Mouse (Mus musculus) liver, postnatal 0 days (tissue): ENCODE measurements at regions not wholly inside any gene's neighbourhood (a gene's known extent, or its start where the extent isn't known, plus 50 kb on each side); places are given as distances from the start of the nearest gene placed in this dataset.

Experiments
- ATAC-seq: fragments of 200-750 bp; cut with Nextera tagmentation; 2 replicates; pipeline ENCODE4 v1.8.0; 2017; ENCODE audit warnings: mild to moderate bottlenecking, moderate library complexity
- DNase-seq: peaks from one replicate; pipeline ENCODE4 v3.0.0-alpha.2; 2016
- H3K27ac ChIP-seq: fragments of 300-500 bp; sonication (generic); 2 replicates; pipeline ENCODE4 v1.5.1; 2014; ENCODE audit warnings: antibody characterized with exemption, moderate library complexity, mild to moderate bottlenecking, low read depth
- H3K27me3 ChIP-seq: fragments of 300-500 bp; sonication (generic); 2 replicates; pipeline ENCODE4 v1.6.1; 2014; ENCODE audit warnings: low read length, control low read depth, mixed read lengths; ENCODE audit not compliant: insufficient read depth
- H3K36me3 ChIP-seq: fragments of 300-500 bp; sonication (generic); replicated peaks from 2 replicates; pipeline ENCODE4 v1.6.1; 2014; ENCODE audit warnings: mild to moderate bottlenecking, control low read depth, low read length, moderate library complexity, mixed read lengths; ENCODE audit not compliant: insufficient read depth
- H3K4me1 ChIP-seq: fragments of 300-500 bp; sonication (generic); 2 replicates; pipeline ENCODE4 v1.6.1; 2014; ENCODE audit warnings: antibody characterized with exemption, mild to moderate bottlenecking, control low read depth; ENCODE audit not compliant: insufficient read depth
- H3K4me2 ChIP-seq: fragments of 300-500 bp; sonication (generic); 2 replicates; pipeline ENCODE4 v1.6.1; 2014; ENCODE audit warnings: low read depth, mild to moderate bottlenecking, low read length, moderate library complexity, mixed read lengths
- H3K4me3 ChIP-seq: fragments of 300-500 bp; sonication (generic); 2 replicates; pipeline ENCODE4 v1.5.1; 2014; ENCODE audit warnings: low read depth, low read length
- H3K9ac ChIP-seq: fragments of 300-500 bp; sonication (generic); replicated peaks from 2 replicates; pipeline ENCODE4 v1.6.1; 2014; ENCODE audit warnings: mild to moderate bottlenecking, moderate library complexity
- H3K9me3 ChIP-seq: fragments of 300-500 bp; sonication (generic); 2 replicates; pipeline ENCODE4 v1.6.1; 2016; ENCODE audit warnings: mild to moderate bottlenecking, control low read depth, low read length, mixed read lengths
- CTCF ChIP-seq: sonication (generic); IDR thresholded peaks from 2 replicates; pipeline ENCODE4 v1.5.1; 2016; ENCODE audit warnings: antibody characterized with exemption, low read depth
- EP300 ChIP-seq: IDR thresholded peaks from 2 replicates; pipeline ENCODE4 v1.6.1; 2016; ENCODE audit warnings: antibody characterized with exemption, low read depth, mild to moderate bottlenecking
- WGBS: fragments of 180-500 bp; shearing (Covaris S2); extraction: QIAGEN DNeasy Blood & Tissue Kit; methylation state at CpG from one replicate; pipeline ENCODE4 v1.1.7; 2014; ENCODE audit not compliant: insufficient replicate concordance; 5-methylcytosine and 5-hydroxymethylcytosine counted together

DNA sequence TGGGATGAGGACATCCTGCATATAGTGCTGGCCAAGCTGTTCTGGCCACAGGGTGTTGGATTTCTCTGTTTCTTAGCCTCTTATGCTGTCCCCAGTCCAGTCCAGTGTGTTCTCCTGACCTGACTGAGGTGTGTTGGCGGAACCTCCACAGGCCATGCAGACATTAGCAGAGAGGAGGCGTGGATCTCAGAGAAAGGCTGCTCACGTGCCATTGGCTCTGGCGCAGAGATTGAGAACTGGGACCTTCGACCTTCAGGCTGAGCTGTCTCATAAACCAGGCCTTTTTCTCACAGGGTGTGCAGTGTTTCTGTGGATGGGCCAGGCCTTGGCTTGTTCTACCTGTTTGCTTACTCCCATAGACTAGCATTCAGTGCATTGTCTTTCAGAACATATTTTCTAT is 66.3 kb upstream of the Cnih3 start:
- H3K4me1 ChIP-seq, result no peaks in the 10 kb centered on the region
- no peak overlapping the region for H3K27ac ChIP-seq
- no peak overlapping the region for H3K4me2 ChIP-seq
- 60% methylated on average over 5 of the region's 5 CpGs for WGBS
- no peaks in the 10 kb centered on the region for H3K9me3 ChIP-seq
- no peak overlapping the region for H3K4me3 ChIP-seq
- no peak for TF ChIP-seq EP300
- no peak for TF ChIP-seq CTCF
- DNase-seq (no peak), ATAC-seq (no peak)
- no peaks in the 10 kb centered on the region for H3K36me3 ChIP-seq
- H3K9ac ChIP-seq, result no peak overlapping the region
- no peaks in the 10 kb centered on the region for H3K27me3 ChIP-seq

DNA sequence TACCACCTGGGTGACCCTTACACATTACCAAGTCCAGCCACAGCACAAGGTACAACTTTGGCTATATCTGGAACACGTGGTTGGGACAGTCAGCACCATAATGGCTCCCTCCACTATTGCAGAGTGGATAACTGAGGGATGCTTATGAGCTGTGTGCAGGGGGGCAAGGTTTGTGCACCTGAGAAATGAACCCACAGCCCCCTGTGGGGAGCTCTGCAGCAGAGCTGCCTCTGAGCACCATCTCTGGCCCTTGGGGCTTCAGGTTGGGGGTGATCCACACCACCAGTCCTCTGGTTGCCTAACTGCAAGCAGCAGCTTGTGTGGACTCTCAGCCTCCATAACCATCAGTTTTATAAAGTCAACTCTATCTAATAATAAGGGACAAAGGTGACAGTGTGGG is 65.3 kb upstream of the Cnih3 start:
- Histone ChIP-seq H3K9me3 (no peaks in the 10 kb centered on the region), H3K27me3 (no peaks in the 10 kb centered on the region), H3K4me2 (no peak overlapping the region), H3K27ac (no peak overlapping the region), H3K4me3 (no peak overlapping the region), H3K4me1 (no peaks in the 10 kb centered on the region), H3K9ac (no peak overlapping the region), H3K36me3 (no peaks in the 10 kb centered on the region)
- DNase-seq, result no peak
- 81% methylated on average over 1 of the region's 1 CpGs for WGBS
- no peak for ATAC-seq
- TF ChIP-seq CTCF (no peak), EP300 (no peak)

DNA sequence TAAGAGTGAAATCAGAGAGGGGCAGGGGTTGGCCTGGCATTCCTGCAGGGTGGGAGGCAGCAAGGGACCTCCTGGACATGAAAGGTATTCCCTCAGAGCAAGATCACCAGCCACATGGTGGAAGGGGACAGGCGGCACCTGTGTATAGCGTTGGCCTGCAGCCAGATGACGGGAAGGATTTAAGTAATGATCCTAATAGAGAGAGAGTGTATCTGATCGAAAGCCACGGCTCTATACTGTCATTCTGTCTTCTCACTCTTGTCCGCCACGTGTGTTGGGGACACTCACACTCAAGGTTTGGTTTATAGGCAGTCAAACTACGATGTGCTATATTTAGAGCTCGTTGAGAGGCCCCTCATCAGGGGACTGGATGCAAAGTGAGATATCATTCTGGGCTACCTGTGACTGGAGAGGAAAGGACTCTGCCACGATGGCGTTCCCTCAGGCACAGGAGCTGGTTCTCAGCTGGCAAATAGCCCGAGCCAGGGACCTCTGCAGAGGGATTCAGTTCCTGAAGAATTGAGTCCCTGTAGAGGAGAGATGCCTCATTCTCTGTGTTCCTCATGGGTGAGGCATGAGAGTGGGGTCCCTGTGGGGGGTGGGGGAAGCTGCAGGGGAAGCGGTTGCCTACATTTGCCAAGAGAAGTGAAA is 62.9 kb upstream of the Cnih3 start:
- no peak for ATAC-seq
- Histone ChIP-seq H3K4me2 (no peak overlapping the region), H3K27ac (no peak overlapping the region), H3K9ac (no peak overlapping the region), H3K27me3 (no peaks in the 10 kb centered on the region), H3K4me3 (no peak overlapping the region), H3K36me3 (no peaks in the 10 kb centered on the region), H3K9me3 (no peaks in the 10 kb centered on the region), H3K4me1 (no peaks in the 10 kb centered on the region)
- DNase-seq, result no peak
- no peak for TF ChIP-seq CTCF
- no peak for TF ChIP-seq EP300
- WGBS, result 72% methylated on average over 13 of the region's 13 CpGs

DNA sequence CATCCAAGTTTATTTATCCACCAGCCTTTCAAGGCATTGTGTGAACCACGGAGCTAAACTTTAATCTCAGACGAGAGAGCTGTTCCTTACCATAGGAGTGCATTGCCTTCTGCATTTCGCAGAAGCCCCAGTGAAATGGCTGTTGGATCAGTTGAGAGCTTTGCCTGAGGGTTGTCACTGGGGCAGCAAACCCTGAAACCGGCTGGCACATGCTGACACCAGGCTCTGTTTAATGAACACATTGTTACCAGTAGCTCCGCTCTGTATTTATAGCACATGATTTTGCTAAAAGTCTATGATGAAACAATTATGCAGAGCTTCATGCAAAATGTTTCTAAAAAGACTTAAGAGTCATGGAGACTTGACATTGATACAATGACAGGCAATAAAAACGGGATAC is 61.2 kb upstream of the Cnih3 start:
- no peak for DNase-seq
- 64% methylated on average over 6 of the region's 6 CpGs for WGBS
- H3K4me2 ChIP-seq, result no peak overlapping the region
- no peak overlapping the region for H3K27ac ChIP-seq
- no peaks in the 10 kb centered on the region for H3K27me3 ChIP-seq
- no peak overlapping the region for H3K9ac ChIP-seq
- no peaks in the 10 kb centered on the region for H3K36me3 ChIP-seq
- no peak overlapping the region for H3K4me3 ChIP-seq
- no peaks in the 10 kb centered on the region for H3K9me3 ChIP-seq
- H3K4me1 ChIP-seq, result no peaks in the 10 kb centered on the region
- no peak for ATAC-seq
- TF ChIP-seq EP300, result no peak
- TF ChIP-seq CTCF, result no peak

DNA sequence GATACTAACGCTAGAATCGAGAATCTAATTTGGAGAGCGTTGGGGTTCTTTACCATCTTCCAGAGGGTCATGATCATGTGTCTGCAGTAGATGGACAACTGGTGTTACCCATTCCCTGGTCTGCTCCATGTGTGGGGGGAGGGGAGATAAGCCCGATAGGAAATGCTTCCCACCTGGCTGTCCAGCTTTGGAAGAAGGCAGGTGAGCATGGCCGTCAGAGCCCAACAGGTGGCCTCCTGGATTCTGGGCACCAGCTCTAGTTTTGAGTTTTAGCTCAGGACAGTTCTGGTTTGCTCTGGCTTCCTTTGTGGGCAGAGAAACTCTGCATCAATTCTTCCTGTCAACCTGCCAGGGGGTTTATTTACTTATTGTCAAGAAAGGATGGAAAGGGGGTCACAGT is 60.5 kb upstream of the Cnih3 start:
- 69% methylated on average over 5 of the region's 5 CpGs for WGBS

DNA sequence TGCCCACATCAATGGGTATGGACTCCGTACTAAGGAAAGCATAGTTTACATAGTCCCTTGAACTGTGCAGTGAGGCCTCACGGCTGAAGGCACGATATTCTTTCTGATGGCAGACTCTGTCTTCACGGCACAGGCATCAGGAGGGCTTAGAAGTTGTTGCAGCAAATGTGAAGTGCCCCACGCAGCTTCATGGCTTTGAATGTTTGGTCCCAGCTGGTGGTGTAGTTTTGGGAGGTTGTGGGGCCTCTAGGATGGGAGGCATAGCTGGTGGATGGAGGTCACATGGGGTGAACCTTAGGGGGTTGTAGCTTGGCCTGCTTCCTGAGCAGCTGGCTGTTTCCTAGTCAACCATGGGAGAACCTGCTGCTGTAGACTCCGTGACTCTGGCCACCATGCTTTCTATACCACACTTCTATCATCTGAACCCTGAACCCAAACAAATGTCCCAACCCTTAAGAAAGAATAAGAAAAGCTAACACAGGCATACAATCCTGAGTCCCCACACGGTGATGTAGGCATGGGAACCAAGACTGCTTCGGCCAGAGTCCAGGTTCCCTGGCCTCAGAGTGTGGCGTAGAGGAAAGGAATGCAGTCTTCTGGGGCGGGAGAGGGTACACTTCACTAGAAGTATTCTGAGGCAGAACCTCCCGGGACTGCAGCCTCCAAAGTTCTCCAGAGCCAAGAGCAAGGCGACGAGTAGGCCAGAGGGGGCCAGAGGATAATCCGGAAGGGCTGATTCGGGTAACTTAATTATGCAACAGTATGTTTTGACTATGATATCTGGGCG is 59.2 kb upstream of the Cnih3 start:
- no peak overlapping the region for H3K9ac ChIP-seq
- no peak overlapping the region for H3K4me2 ChIP-seq
- H3K4me3 ChIP-seq, result no peak overlapping the region
- TF ChIP-seq CTCF (no peak), EP300 (no peak)
- 85% methylated on average over 16 of the region's 16 CpGs for WGBS
- ATAC-seq (no peak), DNase-seq (no peak)
- no peaks in the 10 kb centered on the region for H3K4me1 ChIP-seq
- no peaks in the 10 kb centered on the region for H3K27me3 ChIP-seq
- H3K27ac ChIP-seq, result no peak overlapping the region
- H3K9me3 ChIP-seq, result no peaks in the 10 kb centered on the region
- H3K36me3 ChIP-seq, result no peaks in the 10 kb centered on the region

More for the DNA sequence above, 60.5 kb upstream of the Cnih3 start:
- Histone ChIP-seq H3K4me1 (no peaks in the 10 kb centered on the region), H3K4me2 (no peak overlapping the region), H3K9ac (no peak overlapping the region), H3K27ac (no peak overlapping the region), H3K27me3 (no peaks in the 10 kb centered on the region), H3K36me3 (no peaks in the 10 kb centered on the region), H3K4me3 (no peak overlapping the region), H3K9me3 (no peaks in the 10 kb centered on the region)
- no peak for TF ChIP-seq EP300
- ATAC-seq, result no peak
- DNase-seq, result peak; percentile 6
